Mouse (Mus musculus) fat pad, adult 2 months (tissue): ENCODE data around the gene Wdfy4.

ENCODE experiments used
- DNase-seq: peaks from one replicate; pipeline ENCODE4 v3.0.0-alpha.2; 2011; ENCODE audit warnings: low read depth, low spot score; ENCODE audit errors: extremely low read depth

Gene Wdfy4

DNA sequence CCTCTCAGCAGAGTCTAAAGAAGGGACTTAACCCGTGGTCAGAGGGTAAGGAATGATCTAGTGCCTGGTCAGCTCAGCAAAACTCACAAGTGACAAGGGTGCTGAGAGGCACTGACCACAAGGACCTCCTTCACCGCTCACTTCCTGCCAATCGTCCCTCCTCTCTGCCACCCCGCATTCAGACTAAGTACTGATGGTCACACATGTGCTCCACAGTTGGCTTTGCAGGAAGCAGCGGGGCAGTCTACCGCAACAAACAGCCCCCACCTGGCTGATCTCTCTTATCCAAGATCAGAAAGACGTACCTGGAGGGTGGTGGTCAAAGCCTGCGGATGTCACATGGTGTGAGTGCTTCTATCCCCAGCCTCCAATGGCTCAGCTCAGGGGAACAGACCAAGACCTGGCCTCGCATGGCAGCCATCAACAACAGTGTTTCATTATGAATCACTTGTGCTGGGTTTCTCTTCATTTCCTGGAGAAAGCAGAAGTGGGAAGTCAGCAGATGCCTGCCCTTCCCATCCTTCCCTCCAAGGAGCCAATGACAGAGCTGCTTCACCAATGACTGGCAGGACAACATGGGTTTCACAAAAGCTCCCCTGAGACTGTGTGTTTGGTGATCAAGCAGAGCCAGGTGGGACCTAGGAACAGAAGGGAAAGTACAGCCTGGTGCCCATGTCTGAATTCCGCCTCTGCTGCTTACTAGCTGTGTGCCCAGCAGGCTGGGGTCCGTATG, at the start of gene Wdfy4:
Gene Wdfy4, minus strand, starts transcription at position 441 of the 733 bp plus-strand sequence.
- DNase-seq, result no peak

DNA sequence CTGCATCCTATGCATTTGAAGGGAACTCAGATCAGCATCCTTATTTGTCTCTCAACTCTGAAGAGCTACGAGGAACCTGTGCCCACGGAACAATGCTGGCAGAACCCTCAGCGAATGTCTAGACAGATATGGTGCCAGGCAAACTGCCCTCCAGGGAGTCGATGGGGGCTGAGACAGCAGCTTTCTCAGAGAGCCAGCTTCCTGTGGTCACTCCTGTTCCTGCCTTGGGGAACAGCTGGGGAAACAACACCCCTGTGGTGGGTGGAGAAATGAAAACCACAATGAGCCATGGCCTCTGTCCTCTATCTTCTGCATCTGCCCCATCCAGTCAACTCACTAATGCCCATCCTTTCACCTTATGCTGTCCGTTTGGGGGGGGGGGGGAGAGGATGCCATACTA, 46.7 kb upstream of the Wdfy4 start:
- DNase-seq, result no peak

DNA sequence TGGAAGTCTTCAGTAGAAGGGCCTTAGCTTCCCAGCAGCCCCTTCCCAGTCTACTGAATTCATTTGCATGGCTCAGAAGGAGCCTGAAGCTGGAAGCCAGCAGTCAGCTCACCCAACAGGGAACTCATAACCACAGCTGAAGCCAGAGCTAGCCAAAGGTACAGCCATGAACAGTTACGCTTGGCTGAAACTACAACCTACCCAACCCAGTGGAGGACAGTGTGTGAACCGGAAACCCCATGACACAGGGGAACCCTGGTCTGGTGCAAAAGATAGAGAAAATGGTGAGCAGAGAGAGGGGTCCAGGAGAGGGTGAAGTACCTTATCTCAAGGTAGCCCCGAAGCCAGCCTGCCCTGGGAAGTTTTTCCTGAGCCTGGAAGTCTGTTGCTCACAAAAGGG, 46.0 kb upstream of the Wdfy4 start:
- DNase-seq, result no peak

DNA sequence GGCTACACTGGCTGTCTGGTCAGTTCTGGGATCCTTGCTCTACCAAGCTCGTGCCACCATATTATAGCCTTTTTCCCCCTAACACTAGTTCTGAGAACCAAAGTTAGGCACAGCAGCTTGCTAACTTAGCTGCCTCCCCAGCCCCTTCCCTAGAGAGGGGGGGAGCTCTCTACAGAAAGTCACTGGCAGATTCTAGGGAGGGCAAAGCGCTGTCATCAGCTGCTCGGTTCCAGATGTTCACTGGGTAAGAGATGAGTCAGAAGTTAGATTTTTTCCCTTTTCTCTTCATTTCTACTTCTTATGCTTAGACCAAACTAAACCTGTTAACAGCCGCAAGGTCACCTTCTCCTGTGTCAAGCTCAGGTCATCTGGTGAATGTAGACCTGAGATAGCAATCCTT, 45.4 kb upstream of the Wdfy4 start:
- DNase-seq, result no peak

DNA sequence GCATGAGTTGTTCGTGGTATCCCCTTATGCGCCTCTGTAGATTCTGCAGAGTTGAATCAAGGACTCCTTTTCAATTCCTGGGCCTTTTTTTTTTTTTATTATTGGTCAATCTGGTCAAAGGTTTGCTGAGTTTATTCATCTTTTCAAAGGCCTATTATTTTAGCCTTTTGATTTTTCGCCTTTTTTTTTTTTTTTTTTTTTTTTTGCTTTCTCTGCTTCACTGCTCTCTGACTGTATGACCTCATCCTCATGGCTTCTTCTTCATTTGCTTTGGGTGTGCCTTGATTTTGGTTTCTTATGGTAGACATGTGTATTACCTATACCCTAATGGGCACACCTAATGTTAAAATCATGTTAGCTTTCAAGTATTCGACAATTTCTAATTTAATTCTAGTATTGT, 39.9 kb upstream of the Wdfy4 start:
- no peak for DNase-seq

DNA sequence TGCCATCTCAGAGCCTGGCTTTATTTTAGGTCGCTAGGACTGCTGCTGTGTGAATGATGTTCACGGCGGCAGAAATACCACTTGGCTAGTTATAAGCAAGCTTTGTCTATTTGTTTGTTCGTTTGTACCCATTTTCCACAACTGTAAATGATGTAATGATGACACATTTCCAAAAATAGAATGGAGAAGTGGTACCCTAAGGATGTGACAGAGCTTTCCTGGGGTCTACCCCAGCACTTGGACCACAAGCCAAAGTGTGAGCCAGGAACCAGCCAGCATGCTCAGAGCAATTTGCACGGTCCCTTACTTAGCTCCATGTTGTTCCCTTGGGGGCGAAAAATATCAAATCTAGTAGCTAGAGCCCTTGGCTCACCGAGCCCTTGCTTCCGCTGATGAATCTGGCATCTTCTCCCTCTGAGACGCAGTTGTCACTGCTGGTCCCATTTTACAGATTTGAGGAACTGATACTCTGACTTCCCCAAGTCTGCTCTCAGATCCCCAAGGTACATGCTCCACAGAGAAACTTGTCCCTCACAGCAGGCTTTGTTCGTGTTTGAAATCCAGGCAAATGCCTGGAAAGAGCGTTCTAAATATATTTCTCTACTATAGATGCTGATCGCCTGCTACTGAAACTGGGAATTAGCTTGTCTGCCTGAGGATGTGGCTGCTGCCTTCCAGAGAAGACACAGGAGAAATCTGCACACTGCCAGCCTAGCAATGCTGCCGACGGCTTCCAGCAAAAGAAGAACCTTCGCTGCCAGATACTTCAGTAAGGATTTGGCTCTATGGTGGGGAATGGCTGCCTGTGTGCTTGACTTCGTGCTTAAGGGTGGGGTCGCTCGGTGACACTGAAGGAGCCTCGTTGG, 31.3 kb upstream of the Wdfy4 start:
- DNase-seq, result no peak

DNA sequence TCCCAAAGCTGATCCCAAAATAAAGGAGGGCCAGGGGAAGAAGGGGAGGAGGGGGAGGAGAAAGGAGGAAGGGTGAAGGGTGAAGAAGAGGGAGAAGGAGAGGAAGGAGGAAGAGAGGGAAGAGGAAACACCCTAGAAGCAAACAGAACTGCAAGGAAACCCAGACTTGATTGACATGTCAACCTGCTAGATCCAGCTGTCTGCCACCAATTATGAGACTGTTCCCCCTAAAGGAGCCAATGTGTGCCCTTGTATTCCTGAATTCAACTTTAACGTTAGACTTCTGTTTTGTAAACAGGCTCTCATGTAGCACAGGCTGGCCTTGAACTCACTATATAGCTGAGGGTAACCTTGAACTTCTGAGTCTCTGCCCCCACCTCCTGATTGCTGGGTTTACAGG, 29.9 kb upstream of the Wdfy4 start:
- no peak for DNase-seq

DNA sequence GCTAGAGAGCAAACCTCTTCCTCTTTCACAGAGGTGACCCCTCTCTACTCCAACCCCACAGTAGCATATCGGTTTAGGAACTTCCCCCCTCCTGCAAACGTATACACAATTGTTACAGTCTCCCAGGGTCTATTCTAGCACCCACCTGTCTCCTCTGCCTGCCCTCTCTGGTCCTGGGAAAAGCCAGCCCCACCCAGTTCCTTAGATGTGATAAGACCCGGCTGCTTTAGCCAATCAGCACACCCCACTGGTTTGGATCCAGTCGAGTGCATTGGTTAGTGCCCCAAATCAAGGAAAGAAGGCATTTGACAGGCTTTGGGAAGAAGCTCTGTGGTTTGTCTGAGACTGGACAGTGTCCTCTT, 29.4 kb upstream of the Wdfy4 start:
- DNase-seq, result no peak

DNA sequence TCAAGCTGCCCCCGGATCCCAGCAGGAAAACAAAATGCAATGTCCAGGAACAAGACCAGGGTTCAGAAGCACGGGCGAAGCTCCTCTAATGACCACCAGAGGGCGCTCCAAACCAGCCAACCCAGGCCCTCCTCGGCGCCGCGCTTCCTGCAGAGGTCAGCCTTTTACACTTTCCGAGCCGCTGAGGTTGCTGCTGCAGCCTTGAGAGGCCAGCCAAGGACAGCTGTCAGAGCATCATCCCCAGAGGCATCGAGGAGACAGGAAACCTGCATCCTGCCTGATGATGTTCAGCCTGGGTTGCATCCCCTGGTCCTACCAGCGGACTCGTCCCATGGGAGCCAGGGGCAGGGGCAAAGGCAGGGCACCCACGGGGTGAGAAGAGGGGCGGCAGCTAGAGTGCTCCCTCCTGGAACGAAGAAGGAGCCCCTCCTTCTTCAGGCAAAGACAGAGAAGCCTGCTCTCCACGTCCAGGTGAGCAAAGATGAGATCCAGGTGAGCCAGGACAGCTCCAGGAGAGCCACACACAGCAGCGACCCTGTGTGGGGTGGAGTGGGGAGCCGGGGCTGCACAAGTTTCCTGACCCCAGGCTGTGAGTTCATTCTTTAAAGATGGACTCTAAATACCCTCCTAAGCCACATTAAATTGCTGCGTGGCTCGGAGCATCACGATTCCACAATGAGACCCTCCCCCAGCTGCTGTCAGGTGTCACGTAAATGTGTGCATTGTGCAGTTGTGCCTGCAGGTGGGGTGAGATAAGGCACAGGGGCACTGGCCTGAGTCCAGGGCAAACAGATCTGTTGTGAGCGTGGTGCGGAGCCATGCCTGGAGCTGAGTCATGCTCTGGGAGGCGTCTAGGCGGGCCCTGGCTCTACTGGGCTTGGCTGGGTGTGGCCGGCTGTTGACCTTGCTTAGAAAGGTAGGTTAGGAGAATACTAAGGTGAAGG, 28.8 kb upstream of the Wdfy4 start, which contains the start of gene Arhgap22:
Gene Arhgap22, plus strand, starts transcription at position 204 of the 944 bp plus-strand sequence.
- no peak for DNase-seq

DNA sequence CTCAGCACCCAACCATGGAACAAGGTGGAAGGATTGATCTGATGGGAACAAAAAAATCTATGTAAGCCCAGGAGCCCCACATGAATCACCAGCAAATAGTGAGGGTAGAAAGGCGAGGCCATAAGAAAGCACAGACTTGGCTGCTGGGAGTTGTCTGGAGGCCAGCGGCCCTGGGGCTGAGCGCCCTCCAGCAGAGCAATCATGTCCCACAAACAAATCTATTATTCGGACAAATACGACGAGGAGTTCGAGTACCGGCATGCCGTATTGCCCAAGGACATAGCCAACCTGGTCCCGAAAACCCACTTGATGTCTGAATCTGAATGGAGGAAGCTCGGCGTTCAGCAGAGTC, 27.6 kb upstream of the Wdfy4 start:
- no peak for DNase-seq

DNA sequence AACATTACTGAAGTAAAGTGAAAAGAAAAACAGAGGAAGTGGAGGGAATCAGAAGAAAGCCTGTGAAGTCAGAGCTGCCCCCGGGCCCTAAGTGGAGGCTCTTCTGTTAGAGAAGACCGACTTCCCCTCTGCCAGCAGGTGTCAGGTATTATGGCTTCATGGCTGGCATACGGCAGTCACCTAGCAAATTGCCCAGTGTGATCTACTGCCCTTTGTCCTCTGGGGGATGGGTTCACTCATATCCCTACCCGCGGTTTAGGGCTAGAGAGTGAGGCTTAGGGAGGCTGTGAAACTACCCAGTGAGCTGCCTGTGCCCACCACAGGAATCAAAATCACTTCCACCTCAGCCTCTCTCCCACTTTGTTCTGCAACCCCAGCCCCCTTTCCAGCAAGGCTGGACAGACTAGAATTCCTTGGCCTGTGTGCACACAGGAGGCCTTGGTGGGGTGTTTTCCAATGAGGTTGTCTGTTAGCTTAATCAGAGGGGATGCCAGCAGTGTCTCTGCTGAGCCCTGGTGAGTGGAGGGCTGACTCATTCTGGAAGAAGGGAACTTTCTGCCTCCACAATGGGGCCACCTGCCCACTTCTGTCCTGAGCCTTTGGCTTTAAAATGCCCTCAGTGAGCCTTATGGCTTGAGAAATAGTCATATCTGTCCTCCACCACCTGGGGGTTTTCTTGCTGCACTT, 27.1 kb upstream of the Wdfy4 start:
- DNase-seq, result no peak

DNA sequence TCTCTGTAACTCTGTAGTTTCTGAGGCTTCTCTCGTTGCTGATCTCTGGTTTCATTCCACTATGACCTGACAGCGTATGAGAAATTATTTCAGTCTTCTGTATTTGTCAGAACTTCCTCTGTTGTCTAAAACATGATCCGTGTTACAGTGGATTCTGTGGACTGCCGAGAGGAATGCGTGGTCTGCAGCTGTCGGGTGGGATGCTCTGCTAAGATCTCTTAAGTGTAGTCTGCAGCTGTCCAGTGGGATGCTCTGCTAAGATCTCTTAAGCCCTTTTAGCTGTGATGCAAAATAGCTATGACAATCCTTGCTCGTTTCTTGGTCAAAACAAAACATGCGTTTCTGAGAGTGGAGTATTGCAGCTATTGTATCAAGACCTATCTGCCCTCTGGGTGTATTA, 25.5 kb upstream of the Wdfy4 start:
- no peak for DNase-seq

DNA sequence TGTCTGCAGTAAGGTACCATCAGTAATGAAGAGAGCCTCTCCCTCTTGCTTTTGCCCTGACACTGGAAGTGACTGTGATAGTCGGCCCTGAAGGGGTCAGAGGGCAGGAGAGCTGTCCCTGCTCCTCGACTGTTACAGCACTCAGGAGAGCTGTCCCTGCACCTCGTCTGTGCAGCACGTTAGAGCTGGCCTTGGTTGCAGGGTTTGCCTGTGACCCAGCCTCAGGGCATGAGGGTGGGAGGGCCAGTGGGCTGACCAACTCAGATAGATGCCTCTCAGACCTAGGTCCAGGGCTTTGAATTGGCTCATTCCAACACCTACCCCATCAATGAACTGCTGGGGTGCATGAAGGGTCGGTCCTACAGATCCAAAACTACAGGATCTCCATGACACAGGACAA, 23.0 kb upstream of the Wdfy4 start:
- no peak for DNase-seq

DNA sequence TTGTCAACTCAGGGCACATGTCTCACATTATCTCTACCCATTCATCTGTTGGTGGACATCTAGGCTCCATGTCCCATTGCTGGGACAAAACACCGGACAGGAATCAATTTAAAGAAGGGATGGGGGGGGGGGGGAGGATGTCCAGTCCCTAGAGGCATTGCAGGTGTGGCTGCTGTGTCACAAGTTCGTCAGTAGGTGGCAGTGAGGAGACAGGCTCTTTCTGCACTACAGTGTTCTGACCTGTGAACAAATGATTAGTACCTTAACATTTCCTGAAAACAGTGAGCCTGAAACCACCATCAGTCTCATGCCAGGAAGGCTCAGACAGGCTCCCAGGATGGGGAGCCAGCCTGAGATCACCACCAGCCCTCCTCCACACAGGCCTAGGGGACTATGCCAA, 21.7 kb upstream of the Wdfy4 start:
- no peak for DNase-seq

DNA sequence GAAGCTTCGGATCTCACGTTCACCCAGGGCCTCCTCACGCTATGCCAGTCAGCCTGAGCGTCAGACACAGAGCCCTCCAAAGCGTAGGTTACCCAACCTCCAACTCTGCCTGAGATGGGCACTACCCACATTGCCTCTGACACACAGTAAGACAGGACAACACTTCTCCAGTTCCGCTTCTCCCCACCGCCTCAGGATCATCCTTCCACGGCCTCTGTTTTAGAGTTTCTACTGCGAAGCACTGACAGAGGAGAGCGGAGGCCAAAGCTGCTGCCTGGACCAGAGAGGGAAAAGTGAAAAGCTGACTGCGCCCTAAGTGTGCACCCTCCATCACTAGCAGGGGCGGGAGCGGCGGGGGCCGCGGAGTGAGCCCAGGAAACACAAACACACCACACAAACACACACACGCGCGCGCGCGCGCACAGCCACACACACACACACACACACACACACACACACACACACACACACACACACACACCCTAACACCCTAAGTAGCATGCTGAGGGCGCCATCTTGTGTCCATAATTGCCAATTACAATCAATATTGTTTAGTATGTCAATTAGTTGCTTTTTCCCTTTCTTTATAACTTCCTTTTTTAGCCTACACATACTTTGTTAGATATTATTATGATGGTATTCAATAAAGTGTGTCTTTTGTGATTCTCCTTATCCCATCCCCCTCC, 20.1 kb upstream of the Wdfy4 start:
- no peak for DNase-seq

DNA sequence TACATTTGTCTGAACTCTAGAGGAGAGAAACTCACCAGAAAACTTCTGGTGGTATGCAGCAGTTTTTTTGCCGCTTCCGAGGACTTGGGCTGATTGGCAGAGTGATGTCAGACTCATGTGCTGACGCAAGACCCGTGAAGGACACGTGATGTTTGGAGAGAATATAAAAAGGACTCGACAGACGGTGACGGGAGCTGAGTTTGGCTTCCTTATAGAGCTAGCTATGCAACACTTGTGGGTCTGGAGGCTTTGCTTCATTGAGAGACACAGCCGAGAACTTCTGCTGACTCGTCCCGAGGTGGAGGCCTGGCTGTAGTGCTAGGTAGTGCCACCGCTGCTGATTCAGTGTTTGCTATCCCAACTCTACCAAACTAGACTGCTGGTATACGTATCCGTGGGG, 18.5 kb upstream of the Wdfy4 start:
- DNase-seq, result no peak

DNA sequence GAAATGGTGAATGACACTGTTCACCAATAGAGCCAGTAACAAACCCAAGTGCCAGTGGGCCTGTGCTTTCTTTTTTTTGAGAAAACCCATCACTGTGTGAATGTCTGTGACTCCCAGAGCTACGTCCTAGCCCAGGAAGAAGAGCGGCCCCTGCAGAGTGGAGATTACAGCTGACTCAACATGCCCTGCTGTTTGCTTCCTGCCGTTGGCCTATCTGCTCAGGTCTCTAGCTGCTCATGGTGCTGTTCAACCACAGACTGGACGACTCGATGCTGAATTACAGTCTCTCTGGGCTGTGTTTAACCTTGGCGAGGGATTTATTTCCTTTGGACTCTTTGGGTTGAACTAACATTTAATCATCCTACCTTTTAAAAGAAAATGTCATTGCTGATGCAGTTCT, 17.6 kb upstream of the Wdfy4 start:
- DNase-seq, result no peak

DNA sequence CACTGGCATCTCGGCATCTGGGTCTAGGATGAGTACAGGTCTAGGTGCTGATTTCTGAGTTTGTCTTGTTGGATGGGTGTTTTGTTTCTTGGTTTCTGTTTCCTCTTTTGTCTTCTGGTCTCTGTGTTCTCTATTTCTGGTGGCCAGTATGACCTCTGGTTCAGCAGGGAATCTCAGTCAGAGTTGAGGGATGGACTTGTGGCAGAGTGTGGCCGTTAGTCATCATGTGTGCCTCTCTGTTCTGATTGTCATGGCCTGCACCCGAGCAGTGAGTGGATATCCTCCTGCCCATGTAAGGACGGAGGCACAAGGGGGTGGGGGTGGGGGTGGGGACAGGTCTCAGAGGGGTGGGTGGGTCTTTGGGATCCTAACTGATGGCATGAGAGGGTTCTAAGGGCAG, 16.9 kb upstream of the Wdfy4 start:
- no peak for DNase-seq

DNA sequence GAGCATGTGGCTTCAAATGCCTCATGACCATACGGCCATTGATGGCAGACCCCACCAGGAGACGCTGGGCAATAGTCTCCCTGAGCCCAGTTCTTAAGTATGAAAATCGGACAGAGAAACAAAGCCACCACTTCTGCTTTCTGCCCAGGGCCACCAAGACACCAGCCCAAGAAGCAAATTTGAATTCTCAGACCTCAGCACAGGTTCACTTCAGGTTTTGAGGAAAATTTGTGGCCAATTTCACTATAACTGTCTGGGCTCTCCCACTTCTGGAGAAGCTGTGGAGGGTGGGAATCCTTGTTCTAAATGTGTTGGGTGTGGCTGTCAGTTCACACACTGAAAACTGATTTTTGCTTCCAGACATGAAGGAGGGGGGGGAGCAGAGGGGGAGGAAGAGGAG, 8.9 kb upstream of the Wdfy4 start:
- DNase-seq, result no peak

DNA sequence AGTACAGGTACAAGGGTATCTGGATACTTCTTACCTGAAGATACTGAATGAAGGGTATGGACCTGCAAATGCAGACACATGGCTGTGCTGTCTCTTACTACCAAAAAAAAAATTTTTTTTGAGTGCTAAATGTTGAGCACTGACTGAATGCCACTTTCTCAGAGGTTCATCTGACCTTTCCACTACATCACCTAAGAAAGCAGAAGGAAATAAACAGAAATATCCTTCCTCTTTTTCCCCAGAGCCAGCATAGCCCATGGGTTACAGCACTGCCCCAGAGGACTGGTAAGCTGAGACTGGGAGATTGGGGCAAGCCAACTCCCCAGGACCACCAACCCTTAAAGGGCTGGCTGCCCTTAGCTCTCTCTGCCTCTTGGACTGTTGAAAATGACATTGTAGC, 8.5 kb upstream of the Wdfy4 start:
- no peak for DNase-seq
